Mouse (Mus musculus) frontal cortex, postnatal 25 days (tissue): Measurements from ENCODE around the gene Nkx2-9.

ENCODE experiments used
- DNase-seq, 2 experiments: peaks; one replicate each; pipeline ENCODE4 v3.0.0; 2022; ENCODE audit warnings: low spot score in 2 of 2

Gene Nkx2-9

GRCm38 (mm10) chr12:56612761-56613437 is at the start of gene Nkx2-9:
Gene Nkx2-9 (minus strand): TSS chr12:56613284.
- no peak for DNase-seq

- peak; percentile 42 to 59 for DNase-seq
Observed at GRCm38 (mm10) chr12:56637181-56637566, 24.1 kb upstream of the Nkx2-9 start.

GRCm38 (mm10) chr12:56636534-56637180 is 23.6 kb upstream of the Nkx2-9 start:
- peak; percentile 13 to 39 for DNase-seq

- DNase-seq, result no peak
Observed at GRCm38 (mm10) chr12:56616088-56616487, 3.0 kb upstream of the Nkx2-9 start.

GRCm38 (mm10) chr12:56615391-56615790 is 2.3 kb upstream of the Nkx2-9 start:
- DNase-seq, result no peak

- no peak for DNase-seq
Observed at GRCm38 (mm10) chr12:56614513-56614912, 1.4 kb upstream of the Nkx2-9 start.

- DNase-seq, result no peak
Observed at GRCm38 (mm10) chr12:56613916-56614510, 929 bp upstream of the Nkx2-9 start.

GRCm38 (mm10) chr12:56613438-56613830 is 350 bp upstream of the Nkx2-9 start:
- DNase-seq, result no peak

GRCm38 (mm10) chr12:56612349-56612735 is 742 bp downstream of the Nkx2-9 start:
- DNase-seq, result no peak

GRCm38 (mm10) chr12:56611504-56612348 is 1.4 kb downstream of the Nkx2-9 start:
- no peak for DNase-seq

GRCm38 (mm10) chr12:56610851-56611250 is 2.2 kb downstream of the Nkx2-9 start:
- DNase-seq, result no peak

- DNase-seq, result peak in 1 of 2 experiments; percentile 16
Observed at GRCm38 (mm10) chr12:56591722-56592121, 21.4 kb downstream of the Nkx2-9 start.

- DNase-seq, result no peak
Observed at GRCm38 (mm10) chr12:56587830-56588229, 25.3 kb downstream of the Nkx2-9 start.
